Mouse (Mus musculus): Measurements from ENCODE around the gene Smim1. TPM values are rescaled to one million over a fixed set of nuclear protein-coding genes. Genes with fewer than 3 reads are reported as not detected.

Gene Smim1
- total RNA-seq, 4 experiments from 2014 or later: 59.1 to 87.5 (median 78.5) TPM

DNA sequence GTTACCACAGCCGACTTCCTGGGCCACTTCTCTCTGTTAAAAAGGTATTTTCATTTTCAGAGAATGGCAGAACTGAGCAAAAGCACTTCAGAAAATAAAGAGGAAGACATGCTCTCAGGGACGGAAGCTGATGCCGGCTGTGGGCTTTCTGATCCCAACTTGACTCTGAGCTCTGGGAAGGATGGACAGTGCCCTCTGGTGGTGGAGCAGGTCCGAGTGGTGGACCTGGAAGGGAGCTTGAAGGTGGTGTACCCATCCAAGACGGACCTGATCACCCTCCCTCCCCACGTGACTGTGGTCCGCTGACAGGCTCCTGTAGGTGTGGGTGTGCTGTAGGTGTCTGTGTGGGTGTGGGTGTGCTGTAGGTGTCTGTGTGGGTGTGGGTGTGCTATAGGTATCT, 6.5 kb downstream of the Smim1 start:
- DNase-seq: no peak

DNA sequence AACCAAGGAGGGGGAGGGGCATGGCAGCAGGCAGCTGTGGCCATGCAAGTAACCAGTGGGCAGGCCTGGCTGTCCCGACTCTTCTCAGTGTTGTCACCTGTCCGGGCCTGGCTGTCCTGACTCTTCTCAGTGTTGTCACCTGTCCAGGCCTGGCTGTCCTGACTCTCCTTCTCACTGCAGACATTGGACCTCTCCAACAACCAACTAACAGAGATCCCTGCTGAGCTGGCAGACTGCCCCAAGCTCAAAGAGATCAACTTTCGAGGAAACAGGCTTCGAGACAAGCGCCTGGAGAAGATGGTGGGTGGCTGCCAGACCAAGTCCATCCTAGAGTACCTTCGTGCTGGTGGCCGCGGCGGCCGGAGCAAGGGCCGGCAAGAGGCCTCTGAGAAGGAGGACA, 10.6 kb downstream of the Smim1 start:
- DNase-seq: no peak

DNA sequence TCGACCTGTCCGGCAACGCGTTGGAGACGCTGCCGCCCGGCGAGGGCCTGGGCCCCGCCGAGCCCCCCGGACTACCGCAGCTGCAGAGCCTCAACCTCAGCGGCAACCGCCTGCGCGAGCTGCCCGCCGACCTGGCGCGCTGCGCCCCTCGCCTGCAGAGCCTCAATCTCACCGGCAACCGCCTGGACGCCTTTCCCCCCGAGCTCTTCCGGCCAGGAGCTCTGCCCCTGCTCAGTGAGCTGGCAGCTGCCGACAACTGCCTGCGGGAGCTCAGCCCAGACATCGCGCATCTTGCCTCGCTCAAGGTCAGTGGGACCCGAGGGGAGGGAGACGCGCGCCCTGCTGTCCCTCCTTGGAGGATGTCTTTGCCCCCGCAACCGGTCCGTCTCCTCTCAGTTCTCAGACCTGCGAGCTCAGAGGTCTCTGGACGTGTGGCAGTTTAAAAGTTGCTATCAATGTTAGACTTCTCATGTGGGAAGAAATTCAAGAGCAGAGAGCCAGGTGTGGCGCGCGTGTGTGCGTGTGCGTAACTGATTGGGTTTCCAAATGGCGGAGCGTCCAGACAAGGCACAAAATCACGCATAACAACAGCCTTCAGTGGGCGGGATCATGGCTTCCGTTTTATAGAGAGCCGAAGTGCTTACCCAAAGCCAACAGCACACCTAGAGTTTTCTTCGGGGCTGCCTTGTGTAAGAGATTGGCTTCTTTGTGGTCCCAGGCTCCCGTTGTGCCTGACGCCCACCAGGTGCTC, 13.7 kb downstream of the Smim1 start:
- no peak for DNase-seq

DNA sequence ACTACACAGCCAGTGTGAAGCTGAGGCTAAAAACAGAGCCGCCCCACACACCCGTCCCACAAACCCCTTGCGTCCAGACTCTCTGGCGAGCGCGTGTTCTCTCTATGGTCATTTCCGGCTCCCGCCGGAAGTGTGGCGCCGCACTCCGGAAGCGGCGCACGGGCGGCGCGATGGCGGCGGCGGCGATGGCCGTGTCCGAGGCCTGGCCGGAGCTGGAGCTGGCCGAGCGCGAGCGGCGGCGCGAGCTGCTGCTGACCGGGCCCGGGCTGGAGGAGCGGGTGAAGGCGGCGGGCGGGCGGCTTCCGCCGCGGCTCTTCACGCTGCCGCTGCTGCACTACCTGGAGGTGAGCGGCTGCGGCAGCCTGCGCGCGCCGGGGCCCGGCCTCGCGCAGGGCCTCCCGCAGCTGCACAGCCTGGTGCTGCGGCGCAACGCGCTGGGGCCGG, 14.4 kb downstream of the Smim1 start, which contains the start of gene Lrrc47:
Gene Lrrc47, plus strand, starts transcription at position 86 of the 444 bp plus-strand sequence.
- DNase-seq: peak; percentile 75

DNA sequence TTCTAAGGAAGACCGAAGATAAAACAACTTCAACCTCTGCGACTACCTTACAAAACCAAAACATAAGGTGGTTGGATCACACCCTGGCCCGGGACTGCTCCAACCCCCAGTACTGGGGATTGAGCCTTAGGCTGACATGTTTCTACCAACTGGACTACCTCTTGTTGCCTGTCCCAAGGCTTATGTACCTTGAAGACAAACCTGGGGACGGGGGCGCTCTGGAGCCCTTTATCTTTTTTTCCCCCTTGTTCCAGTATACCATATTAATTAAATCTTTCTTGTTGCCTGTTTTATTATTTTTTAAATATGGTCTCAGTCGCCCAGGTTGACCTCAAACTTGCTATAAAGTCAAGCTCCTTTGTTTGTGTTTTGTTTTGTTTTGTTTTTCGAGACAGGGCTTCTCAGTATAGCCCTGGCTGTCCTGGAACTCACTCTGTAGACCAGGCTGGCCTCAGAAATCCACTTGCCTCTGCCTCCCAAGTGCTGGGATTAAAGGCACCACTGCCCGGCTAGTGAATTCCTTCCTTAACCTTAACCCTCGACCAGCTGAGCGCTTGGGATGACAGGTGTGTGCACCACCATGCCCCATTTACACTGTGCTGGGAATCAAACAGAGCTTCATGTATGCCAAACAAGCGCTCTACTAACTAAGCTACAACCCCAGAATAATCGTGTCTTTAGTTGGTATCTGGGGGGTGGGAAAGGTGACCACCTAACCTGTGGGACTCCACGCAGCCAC, 15.0 kb downstream of the Smim1 start:
- DNase-seq: no peak

DNA sequence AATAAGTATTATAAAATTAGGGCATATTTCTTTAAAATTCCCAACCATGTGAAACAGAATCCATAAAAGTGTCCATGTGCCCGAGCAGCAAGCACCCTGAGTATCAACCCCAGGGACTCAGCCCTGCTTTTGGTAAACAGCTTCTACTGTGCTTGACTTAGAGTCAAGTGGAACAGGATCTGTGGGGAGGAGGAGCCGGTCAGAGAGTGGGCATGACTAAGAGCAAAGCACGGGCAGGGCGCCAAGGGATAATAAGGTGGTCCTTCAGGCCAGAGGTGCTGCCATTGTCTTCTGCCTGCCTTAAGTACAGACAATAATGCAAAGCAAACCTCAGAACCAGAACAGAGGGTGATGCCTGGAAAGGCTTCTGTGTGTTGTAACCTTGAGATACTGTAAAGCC, 18.3 kb downstream of the Smim1 start:
- no peak for DNase-seq

DNA sequence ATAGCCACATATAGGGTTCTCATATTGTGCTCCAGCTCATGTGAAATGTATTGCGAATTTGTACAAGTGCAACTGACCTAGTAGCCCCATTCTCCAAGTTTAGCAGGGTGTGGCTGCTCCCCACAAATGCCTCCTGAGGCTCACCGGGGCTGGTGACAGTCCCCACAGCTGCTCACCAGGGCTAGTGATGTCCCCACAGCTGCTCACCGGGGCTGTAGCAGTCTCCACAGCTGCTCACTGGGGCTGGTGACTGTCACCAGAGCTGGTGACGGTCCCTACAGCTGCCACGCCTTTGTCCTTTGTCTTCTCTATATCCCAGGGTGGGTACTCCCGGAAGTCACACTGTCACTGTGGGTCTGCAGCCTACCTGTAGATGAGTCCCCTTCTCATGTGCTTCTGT, 19.8 kb downstream of the Smim1 start:
- DNase-seq: no peak

DNA sequence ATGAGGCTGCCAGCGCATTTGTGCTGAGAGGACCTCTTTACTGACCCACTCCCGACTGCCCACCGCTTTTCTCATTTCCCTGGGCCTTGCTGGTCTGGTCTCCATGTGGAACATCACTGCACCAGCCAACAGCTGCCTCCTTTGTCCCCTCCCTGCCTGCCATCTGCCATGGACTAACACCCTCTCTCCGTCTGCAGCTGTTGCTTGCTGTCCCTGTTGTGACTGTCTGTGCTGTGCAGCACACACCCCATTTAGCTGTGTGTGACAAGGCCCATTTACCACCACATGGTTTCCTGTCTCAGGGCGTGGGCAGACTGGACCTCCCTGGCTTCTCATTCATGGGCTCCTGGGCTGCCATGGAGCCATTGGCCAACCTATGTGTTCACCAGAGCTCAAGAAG, 20.5 kb downstream of the Smim1 start:
- no peak for DNase-seq

DNA sequence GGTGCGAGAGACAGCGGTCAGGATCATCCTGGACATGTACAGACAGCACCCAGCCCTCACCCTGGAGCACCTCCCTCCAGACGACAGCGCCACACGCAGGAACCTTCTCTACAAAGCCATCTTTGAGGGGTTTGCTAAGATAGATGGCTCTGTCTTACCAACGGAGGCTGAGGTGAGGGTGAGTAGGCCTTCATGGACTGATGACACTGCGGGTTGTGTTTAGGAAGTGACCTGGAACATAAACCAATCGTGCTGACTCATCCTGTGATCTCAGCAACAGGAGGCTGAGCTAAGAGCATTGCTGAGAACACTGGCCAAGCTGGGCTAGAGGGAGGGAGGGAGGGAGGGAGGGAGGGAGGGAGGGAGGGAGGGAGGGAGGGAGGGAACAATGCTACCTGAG, 32.5 kb downstream of the Smim1 start:
- DNase-seq: no peak

DNA sequence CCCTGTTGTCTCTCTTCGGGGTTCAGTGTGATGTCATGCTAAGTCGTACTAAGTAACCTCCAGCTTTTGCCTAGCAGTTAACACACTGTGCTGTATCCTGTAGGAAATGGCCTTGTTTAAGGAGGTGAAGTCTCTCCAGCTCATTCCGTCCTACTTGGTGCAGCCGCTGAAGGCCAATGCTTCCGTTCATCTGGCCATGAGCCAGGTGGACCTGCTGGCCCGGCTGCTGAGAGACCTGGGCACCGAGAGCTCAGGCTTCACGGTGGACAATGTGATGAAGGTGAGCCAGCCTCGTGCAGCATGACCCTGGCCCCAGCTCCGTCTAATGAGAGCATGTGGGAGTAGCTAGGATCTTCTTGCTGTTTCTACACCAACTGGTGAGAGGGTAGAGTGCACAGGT, 33.3 kb downstream of the Smim1 start:
- DNase-seq: no peak

DNA sequence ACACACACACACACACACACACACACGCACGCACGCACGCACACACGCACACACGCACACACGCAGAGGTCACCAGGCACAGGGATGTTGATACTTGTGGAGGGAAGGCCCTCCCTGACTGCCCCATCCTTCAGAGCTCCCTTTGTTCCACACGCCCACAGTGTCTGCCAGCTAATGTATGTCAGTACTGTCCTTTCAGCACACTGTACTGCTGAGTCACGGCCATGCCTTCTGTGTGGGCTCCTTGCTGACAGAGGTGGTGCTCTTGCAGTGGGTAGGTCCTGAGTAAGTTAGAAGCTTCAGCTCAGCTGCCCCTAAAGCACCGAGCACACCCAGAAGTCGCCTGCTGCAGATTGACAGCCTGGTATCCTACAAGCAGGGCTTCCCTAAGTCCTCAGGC, 45.6 kb downstream of the Smim1 start:
- no peak for DNase-seq

DNA sequence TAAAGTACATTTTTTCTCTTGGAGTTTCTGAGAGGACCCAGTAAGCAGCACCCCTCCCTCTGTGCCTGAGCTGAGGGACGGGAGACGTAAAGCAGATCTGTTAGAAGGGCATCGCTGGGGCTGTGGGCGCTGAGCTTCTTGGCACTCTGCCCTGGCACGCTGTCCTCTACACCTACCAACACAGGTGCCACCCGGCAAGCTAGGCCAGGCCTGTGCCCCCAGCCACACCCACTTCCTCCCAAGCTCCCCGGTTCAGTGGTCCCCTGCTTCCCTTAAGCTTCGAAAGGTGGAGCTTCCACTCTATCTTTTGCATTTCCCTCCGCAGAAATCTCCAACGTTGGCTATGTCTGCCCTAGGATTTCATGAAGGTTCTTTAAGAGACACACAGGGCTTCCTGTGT, 46.8 kb downstream of the Smim1 start:
- no peak for DNase-seq

DNA sequence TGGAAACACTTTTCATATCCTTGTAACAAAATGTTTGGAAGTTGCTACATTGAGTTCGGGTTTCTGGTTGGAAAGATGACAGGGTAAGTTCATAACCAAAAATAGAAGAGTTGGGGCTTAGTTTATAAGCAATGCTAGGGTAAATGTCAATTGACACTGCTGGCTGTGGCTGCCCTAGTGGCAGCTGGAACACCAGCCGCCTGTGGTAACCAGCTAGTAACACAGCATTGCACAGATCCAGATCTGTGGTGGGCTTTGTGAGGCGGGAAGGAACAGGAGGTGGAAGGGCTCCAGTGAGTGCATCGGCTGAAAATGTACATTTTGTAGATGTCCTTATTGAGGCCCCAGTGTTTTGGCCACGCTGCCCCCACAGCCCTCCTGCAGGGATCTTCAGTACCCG, 50.3 kb downstream of the Smim1 start:
- no peak for DNase-seq

DNA sequence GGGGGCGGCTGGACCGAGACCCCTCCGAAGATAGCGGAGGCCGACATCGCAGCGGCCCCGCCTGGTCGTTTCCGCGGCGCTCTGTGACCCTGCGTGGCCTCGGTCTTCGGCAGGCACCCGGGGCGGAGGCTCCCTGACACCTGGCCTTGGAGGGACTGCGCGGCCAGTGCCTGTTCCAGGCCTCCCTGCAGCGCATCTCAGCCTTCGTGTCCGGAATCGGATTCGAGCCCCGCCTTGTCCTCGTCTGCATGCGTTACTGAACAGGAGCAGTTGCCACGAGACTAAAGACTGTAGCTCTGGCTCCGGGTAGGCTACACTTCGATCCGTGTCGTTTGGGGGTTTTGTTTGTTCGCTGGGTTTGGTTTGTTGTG, 50.8 kb downstream of the Smim1 start:
- DNase-seq: no peak

DNA sequence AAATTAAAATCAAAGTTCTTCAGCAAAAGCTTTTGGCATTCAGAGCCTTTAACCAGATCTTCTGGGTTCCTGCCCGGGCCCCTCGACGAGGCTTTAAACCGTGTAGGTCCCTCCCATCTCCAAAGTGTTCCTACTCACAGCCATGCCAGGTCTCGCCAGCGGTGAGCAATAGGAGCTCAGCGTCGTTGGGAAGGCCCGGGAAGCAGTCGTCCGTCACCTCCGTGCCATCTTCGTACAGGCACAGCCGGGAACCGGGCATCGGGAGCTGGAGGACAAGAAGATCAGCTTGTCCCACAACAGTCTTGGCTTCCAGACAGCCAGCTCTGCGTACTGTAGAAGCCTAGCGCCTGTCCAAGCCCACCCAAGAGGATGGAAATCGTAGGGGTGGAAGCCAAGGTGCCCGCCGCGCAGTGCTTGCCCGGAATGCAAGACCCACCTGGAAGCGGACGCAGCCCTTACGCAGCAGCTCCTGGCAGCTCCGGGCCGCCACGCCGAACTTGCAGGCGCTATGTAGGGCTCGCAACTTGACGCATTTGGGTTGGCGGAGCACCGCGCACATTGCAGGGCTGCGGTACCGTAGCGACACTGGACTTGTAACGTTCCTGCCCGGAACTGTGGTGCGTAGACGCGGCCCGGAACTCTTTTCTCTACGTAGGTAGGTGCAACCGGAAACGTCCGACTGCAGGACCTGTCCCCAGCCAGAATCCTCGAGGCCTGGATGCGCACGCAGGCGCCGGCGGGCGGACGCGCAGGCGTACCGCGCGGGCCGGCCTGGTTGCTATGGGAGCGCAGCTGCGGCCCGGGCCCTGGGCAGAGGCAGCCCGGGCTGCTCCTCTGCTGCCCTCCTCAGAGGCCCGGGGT, 51.4 kb downstream of the Smim1 start, which contains the start of the genes Dffb and Cep104:
Gene Dffb, minus strand, starts transcription at position 696 of the 861 bp plus-strand sequence.
Gene Cep104, plus strand, starts transcription at position 764 of the 861 bp plus-strand sequence.
- peak; percentile 89 for DNase-seq

Other genes with a start within 250 kb of the Smim1 start
- gene A430005L14Rik, start 69.0 kb downstream of the Smim1 start, total RNA-seq (2022): 10 to 100 TPM; 20.5 to 22.0 (median 21.2) TPM
- 10 to 100 TPM in 1 of 4 experiments, 1 to 10 TPM in 3; 3.2 to 12.7 (median 8.0) TPM for gene Dffb, start 51.1 kb downstream of the Smim1 start, total RNA-seq (2022)
- gene Cep104, start 51.0 kb downstream of the Smim1 start, total RNA-seq (2022): 10 to 100 TPM; 25.5 to 33.1 (median 28.6) TPM
- gene Lrrc47, start 14.5 kb downstream of the Smim1 start, total RNA-seq (2022): 10 to 100 TPM; 61.2 to 79.9 (median 66.8) TPM
- gene Ccdc27, start 16.4 kb upstream of the Smim1 start, total RNA-seq (2022): not detected
- under 1 TPM in 1 of 4 experiments, not detected in 3; 0.22 TPM for gene Trp73, start 114.0 kb upstream of the Smim1 start, total RNA-seq (2022)
- 10 to 100 TPM; 21.6 to 28.6 (median 22.8) TPM for gene Wrap73, start 116.1 kb upstream of the Smim1 start, total RNA-seq (2022)
- gene Tprgl, start 134.4 kb upstream of the Smim1 start, total RNA-seq (2022): 100 to 1,000 TPM; 186 to 217 (median 196) TPM
- 1 to 10 TPM; 1.2 to 3.8 (median 2.9) TPM for gene Megf6, start 144.5 kb upstream of the Smim1 start, total RNA-seq (2022)